Mouse (Mus musculus) hindbrain, embryonic 11.5 days (tissue): ENCODE measurements at regions not wholly inside any gene's neighbourhood (a gene's known extent, or its start where the extent isn't known, plus 50 kb on each side); places are given as distances from the start of the nearest gene placed in this dataset.
"Not testable (repeated sequence)": the region's sequence is repeated elsewhere in the genome, so short reads cannot be mapped to it uniquely, and the experiment has no call there.

Experiments
- ATAC-seq: fragments of 200-750 bp; cut with Nextera tagmentation; 2 replicates; pipeline ENCODE4 v1.8.0; 2017; ENCODE audit warnings: mild to moderate bottlenecking, moderate TSS enrichment, moderate library complexity; ENCODE audit not compliant: low FRiP score
- DNase-seq: peaks from one replicate; pipeline ENCODE4 v3.0.0-alpha.2; 2015; ENCODE audit warnings: low spot score
- H3K27ac ChIP-seq: fragments of 300-500 bp; sonication (generic); 2 replicates; pipeline ENCODE4 v1.5.1; 2014; ENCODE audit warnings: mild to moderate bottlenecking, low read depth, low read length
- H3K27me3 ChIP-seq: fragments of 300-500 bp; sonication (generic); 2 replicates; pipeline ENCODE4 v1.6.1; 2014; ENCODE audit warnings: mild to moderate bottlenecking, low read length, moderate library complexity, mixed read lengths; ENCODE audit not compliant: control insufficient read depth, insufficient read depth
- H3K36me3 ChIP-seq: fragments of 300-500 bp; sonication (generic); 2 replicates; pipeline ENCODE4 v1.6.1; 2014; ENCODE audit warnings: mild to moderate bottlenecking, low read length, moderate library complexity, mixed read lengths; ENCODE audit not compliant: control insufficient read depth, insufficient read depth
- H3K4me1 ChIP-seq: fragments of 300-500 bp; sonication (generic); replicated peaks from 2 replicates; pipeline ENCODE4 v1.6.1; 2014; ENCODE audit warnings: low read length, mixed read lengths; ENCODE audit not compliant: control insufficient read depth, insufficient read depth
- H3K4me2 ChIP-seq: fragments of 300-500 bp; sonication (generic); replicated peaks from 2 replicates; pipeline ENCODE4 v1.6.1; 2014; ENCODE audit warnings: mild to moderate bottlenecking, low read depth, low read length
- H3K4me3 ChIP-seq: fragments of 300-500 bp; sonication (generic); 2 replicates; pipeline ENCODE4 v1.5.1; 2014; ENCODE audit warnings: low read depth, low read length
- H3K9ac ChIP-seq: fragments of 300-500 bp; sonication (generic); 2 replicates; pipeline ENCODE4 v1.6.1; 2014; ENCODE audit warnings: low read depth, low read length
- H3K9me3 ChIP-seq: fragments of 300-500 bp; sonication (generic); 2 replicates; pipeline ENCODE4 v1.6.1; 2016; ENCODE audit warnings: low read length; ENCODE audit not compliant: control insufficient read depth
- WGBS: fragments of 180-500 bp; shearing (Covaris S2); extraction: QIAGEN DNeasy Blood & Tissue Kit; methylation state at CpG from one replicate; pipeline ENCODE4 v1.1.7; 2014; 5-methylcytosine and 5-hydroxymethylcytosine counted together

GRCm38 (mm10) chr6:70517932-70518331 lies 274.1 kb downstream of the Rpia start:
- Histone ChIP-seq H3K4me3 (no peak overlapping the region), H3K4me2 (no peak overlapping the region), H3K36me3 (no peaks in the 10 kb centered on the region), H3K4me1 (no peaks in the 10 kb centered on the region), H3K9ac (no peak overlapping the region), H3K27ac (no peak overlapping the region), H3K9me3 (no peaks in the 10 kb centered on the region), H3K27me3 (no peaks in the 10 kb centered on the region)
- no peak for ATAC-seq
- DNase-seq: no peak

DNA sequence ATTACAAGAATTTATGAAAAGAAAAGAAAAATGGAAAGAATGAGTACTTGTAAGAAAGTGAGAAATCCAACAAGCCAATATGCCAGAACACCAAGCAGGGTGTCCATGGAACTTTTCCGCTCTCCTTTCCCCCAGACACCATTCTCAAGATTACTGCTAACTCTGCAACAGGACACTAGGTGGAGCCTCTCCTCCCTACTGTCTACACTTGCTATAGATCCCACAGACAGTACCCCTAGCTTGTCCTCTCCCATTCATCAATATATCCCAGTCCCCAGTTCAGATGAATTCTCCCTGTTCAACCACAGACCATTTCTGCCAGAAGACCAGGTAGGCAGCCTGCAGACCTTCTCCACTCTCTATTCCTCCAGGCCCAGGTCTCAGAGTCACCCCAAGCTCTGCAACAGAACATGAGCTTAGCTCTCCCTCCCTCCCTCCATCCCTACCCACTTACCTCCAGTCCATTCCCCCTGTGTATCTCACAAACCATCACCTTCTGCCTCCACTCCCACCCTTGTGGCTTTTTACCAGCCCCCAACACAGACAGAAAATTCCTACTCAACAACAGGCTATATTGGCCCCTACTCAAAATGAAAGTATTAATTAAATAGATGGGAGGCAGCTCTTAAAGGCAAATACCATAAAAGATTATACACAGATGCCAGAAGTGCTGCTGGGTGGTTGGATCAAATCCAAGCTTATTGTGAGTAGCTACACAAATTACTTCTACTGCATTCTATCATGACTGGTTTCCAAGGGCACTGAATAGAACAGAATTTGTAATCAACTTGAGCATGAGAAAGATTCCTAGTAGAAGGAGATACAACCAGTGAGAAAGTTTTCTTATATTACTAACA lies 323.2 kb downstream of the Rpia start:
- Histone ChIP-seq H3K4me1 (no peaks in the 10 kb centered on the region), H3K27ac (no peak overlapping the region), H3K4me2 (no peak overlapping the region), H3K4me3 (no peak overlapping the region), H3K27me3 (no peaks in the 10 kb centered on the region), H3K36me3 (no peaks in the 10 kb centered on the region), H3K9ac (no peak overlapping the region), H3K9me3 (no peaks in the 10 kb centered on the region)
- ATAC-seq (no peak; the same call in 1 of the 2 replicates), DNase-seq (no peak)
- 92% methylated on average over 1 of the region's 1 CpGs for WGBS

DNA sequence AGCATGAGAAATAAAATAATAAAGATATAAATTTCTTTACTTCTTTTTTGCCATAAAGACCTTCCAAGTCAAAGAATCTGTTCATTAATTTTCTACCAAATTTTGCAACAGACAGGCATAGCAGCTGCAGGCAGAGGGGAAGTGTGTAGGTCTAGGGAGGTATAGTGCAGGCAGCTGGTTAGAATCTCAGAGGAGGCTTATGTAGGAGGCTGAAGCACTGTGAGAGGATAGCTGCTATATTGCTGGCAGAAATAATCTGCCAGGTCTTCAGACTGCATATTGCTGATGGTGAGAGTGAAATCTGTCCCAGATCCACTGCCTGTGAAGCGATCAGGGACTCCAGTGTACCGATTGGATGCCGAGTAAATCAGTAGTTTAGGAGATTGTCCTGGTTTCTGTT lies 334.8 kb downstream of the Rpia start:
- Histone ChIP-seq H3K4me3 (no peak overlapping the region), H3K4me1 (no peaks in the 10 kb centered on the region), H3K27me3 (no peaks in the 10 kb centered on the region), H3K36me3 (no peaks in the 10 kb centered on the region), H3K9me3 (no peaks in the 10 kb centered on the region), H3K4me2 (no peak overlapping the region), H3K9ac (no peak overlapping the region), H3K27ac (no peak overlapping the region)
- 90% methylated on average over 3 of the region's 3 CpGs for WGBS
- DNase-seq: no peak
- ATAC-seq: no peak

- not testable (repeated sequence) for H3K9me3 ChIP-seq, ATAC-seq, H3K27ac ChIP-seq, DNase-seq, H3K27me3 ChIP-seq, H3K4me3 ChIP-seq, H3K4me1 ChIP-seq, H3K4me2 ChIP-seq, H3K9ac ChIP-seq, H3K36me3 ChIP-seq
- 89% methylated on average over 2 of the region's 2 CpGs for WGBS
Measured at GRCm38 (mm10) chr6:70434739-70435138, 357.3 kb downstream of the Rpia start.

GRCm38 (mm10) chr6:70406290-70406689 lies 385.7 kb downstream of the Rpia start:
- not testable (repeated sequence) for H3K9ac ChIP-seq, H3K4me1 ChIP-seq, H3K27me3 ChIP-seq, ATAC-seq, H3K4me3 ChIP-seq, DNase-seq, H3K9me3 ChIP-seq, H3K4me2 ChIP-seq, H3K36me3 ChIP-seq, H3K27ac ChIP-seq
- 92% methylated on average over 3 of the region's 3 CpGs for WGBS

GRCm38 (mm10) chr6:70389850-70390249 lies 402.2 kb downstream of the Rpia start:
- not testable (repeated sequence) for H3K4me1 ChIP-seq, H3K4me2 ChIP-seq, H3K9me3 ChIP-seq, H3K4me3 ChIP-seq, H3K36me3 ChIP-seq, DNase-seq, H3K27ac ChIP-seq, H3K27me3 ChIP-seq, H3K9ac ChIP-seq
- peak; percentile 19; the same call in 1 of the 2 replicates for ATAC-seq

GRCm38 (mm10) chr6:70386396-70386795 lies 405.6 kb downstream of the Rpia start:
- not testable (repeated sequence) for DNase-seq, H3K36me3 ChIP-seq, H3K4me3 ChIP-seq, H3K27ac ChIP-seq, H3K4me2 ChIP-seq, H3K4me1 ChIP-seq, ATAC-seq, H3K9me3 ChIP-seq, H3K27me3 ChIP-seq, H3K9ac ChIP-seq
- no CpG with 5 or more reads among the region's 1 CpGs for WGBS

GRCm38 (mm10) chr6:70379339-70379738 lies 412.7 kb downstream of the Rpia start:
- WGBS: 90% methylated on average over 2 of the region's 2 CpGs
- H3K36me3 ChIP-seq, H3K27ac ChIP-seq, DNase-seq, H3K4me1 ChIP-seq, H3K9me3 ChIP-seq, H3K4me3 ChIP-seq, H3K27me3 ChIP-seq, ATAC-seq, H3K9ac ChIP-seq, H3K4me2 ChIP-seq: not testable (repeated sequence)

DNA sequence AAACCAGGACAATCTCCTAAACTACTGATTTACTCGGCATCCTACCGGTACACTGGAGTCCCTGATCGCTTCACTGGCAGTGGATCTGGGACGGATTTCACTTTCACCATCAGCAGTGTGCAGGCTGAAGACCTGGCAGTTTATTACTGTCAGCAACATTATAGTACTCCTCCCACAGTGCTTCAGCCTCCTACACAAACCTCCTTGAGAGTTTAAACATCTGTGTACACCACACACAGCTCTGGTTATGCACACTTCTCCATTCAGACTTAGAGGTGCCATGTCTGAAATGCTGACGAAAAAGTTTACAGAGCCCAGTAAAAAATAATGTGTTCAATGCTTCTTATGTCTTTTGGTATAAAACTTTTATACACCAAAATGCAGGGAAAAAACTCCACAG lies 420.2 kb downstream of the Rpia start:
- H3K36me3 ChIP-seq, H3K9me3 ChIP-seq, H3K4me3 ChIP-seq, H3K4me1 ChIP-seq, H3K27ac ChIP-seq, ATAC-seq, H3K9ac ChIP-seq, H3K4me2 ChIP-seq, H3K27me3 ChIP-seq, DNase-seq: not testable (repeated sequence)
- 91% methylated on average over 5 of the region's 5 CpGs for WGBS
